In genomic region chr13:56258196-56259020, GRCm38 (mm10) we compare ENCODE assay signal across 11 mouse cellular contexts. TPM values are rescaled to one million over a fixed set of nuclear protein-coding genes. Genes with fewer than 3 reads are reported as not detected.
DNase-seq lines count a peak whose midpoint lies in the region; ATAC-seq lines count a peak whose summit lies in the region.
"Had no signal": no experiment of that assay in that cellular context is flagged by ENCODE, and none has a peak within 500 bp of the region (broad histone marks: within the 10 kb centered on the region; RNA-seq: fewer than 3 reads in every experiment).

No protein-coding gene starts in this region.

- no peaks in the 10 kb centered on the region for H3K36me3 ChIP-seq in kidney, embryonic 16.5 days (ENCODE audit: insufficient read depth, low read length)
- H3K36me3 ChIP-seq in hindbrain, embryonic 14.5 days (replicated peaks; ENCODE audit: control insufficient read depth, insufficient read depth): no peaks in the 10 kb centered on the region
- H3K36me3 ChIP-seq in neural tube, embryonic 12.5 days: no peaks in the 10 kb centered on the region

- no peak overlapping the region; the same call in 1 of the 2 replicates for H3K9ac ChIP-seq in kidney, embryonic 16.5 days (replicated peaks; ENCODE audit: low read length)
- peak overlapping the region; percentile 28; the same call in 1 of the 2 replicates for H3K9ac ChIP-seq in hindbrain, embryonic 14.5 days
- H3K9ac ChIP-seq in neural tube, embryonic 12.5 days: peak overlapping the region; percentile 26; the same call in 1 of the 2 replicates

- peaks cover 5% of the 10 kb centered on the region; the same call in 1 of the 2 replicates for H3K4me1 ChIP-seq in kidney, embryonic 16.5 days (ENCODE audit: insufficient read depth, low read length)
- H3K4me1 ChIP-seq in hindbrain, embryonic 14.5 days (replicated peaks; ENCODE audit: control insufficient read depth, insufficient read depth, low read length): peaks cover 16% of the 10 kb centered on the region; the same call in 1 of the 2 replicates
- H3K4me1 ChIP-seq in neural tube, embryonic 12.5 days: peaks cover 33% of the 10 kb centered on the region

- H3K4me3 ChIP-seq in kidney, embryonic 16.5 days (ENCODE audit: low read length): peak overlapping the region; percentile 22
- peak overlapping the region; percentile 22 for H3K4me3 ChIP-seq in hindbrain, embryonic 14.5 days (replicated peaks; ENCODE audit: low read length)
- peak overlapping the region; percentile 23 for H3K4me3 ChIP-seq in neural tube, embryonic 12.5 days

- peak overlapping the region; percentile 33 for H3K4me2 ChIP-seq in kidney, embryonic 16.5 days (replicated peaks; ENCODE audit: low read depth, low read length)
- H3K4me2 ChIP-seq in hindbrain, embryonic 14.5 days (replicated peaks): peak overlapping the region; percentile 56
- H3K4me2 ChIP-seq in neural tube, embryonic 12.5 days (replicated peaks): peak overlapping the region; percentile 63

- no peak for ATAC-seq in kidney, embryonic 16.5 days (ENCODE audit: low FRiP score, low TSS enrichment)
- no peak for ATAC-seq in hindbrain, embryonic 14.5 days (ENCODE audit: low FRiP score)
- ATAC-seq in neural tube, embryonic 12.5 days (ENCODE audit: low FRiP score, low read depth): 0 out of 2 replicates have a peak, but pooled peaks have one; percentile 22
- ATAC-seq: Patski had no signal

- WGBS in kidney, embryonic 16.5 days: under 1% methylated on average over 52 of the region's 52 CpGs
- WGBS in hindbrain, embryonic 14.5 days: under 1% methylated on average over 52 of the region's 52 CpGs
- under 1% methylated on average over 52 of the region's 52 CpGs for WGBS in neural tube, embryonic 12.5 days

- H3K27ac ChIP-seq in kidney, embryonic 16.5 days (ENCODE audit: low read length): no peak overlapping the region
- no peak overlapping the region for H3K27ac ChIP-seq in hindbrain, embryonic 14.5 days
- H3K27ac ChIP-seq in neural tube, embryonic 12.5 days: no peak overlapping the region

- H3K27me3 ChIP-seq in kidney, embryonic 16.5 days (ENCODE audit: insufficient read depth, low read length): peaks cover 96% of the 10 kb centered on the region
- H3K27me3 ChIP-seq in hindbrain, embryonic 14.5 days (ENCODE audit: control insufficient read depth, insufficient read depth, low read length): peaks cover 100% of the 10 kb centered on the region
- peaks cover 91% of the 10 kb centered on the region for H3K27me3 ChIP-seq in neural tube, embryonic 12.5 days (replicated peaks)

- H3K9me3 ChIP-seq in kidney, embryonic 16.5 days (ENCODE audit: low read length): no peaks in the 10 kb centered on the region
- no peaks in the 10 kb centered on the region for H3K9me3 ChIP-seq in hindbrain, embryonic 14.5 days (ENCODE audit: control insufficient read depth, low read length)
- no peaks in the 10 kb centered on the region for H3K9me3 ChIP-seq in neural tube, embryonic 12.5 days

- no peak for DNase-seq in kidney, adult 9 months
- peak; percentile 74 for DNase-seq in embryo, embryonic 10.5 days (ENCODE audit: low spot score)
- no peak for DNase-seq in hindbrain, embryonic 14.5 days (ENCODE audit: low spot score)
- DNase-seq in thymus, postnatal 36 days: no peak
- DNase-seq in adrenal gland, adult 18-20 months (ENCODE audit: low spot score in 2 of 2): no peak
- DNase-seq in cerebellum, adult 8-10 months: no peak
- DNase-seq: cerebellum, postnatal 36 days had no signal

RNA-seq across cellular contexts. Expression of gene Neurog1, which starts 6.4 kb away (rescaled TPM):
- polyA plus RNA-seq in kidney, embryonic 16.5 days (2015; fragmentation: Nextera tagmentation; extraction: Ambion mirVana): not detected in 2 replicates
- polyA plus RNA-seq in hindbrain, embryonic 14.5 days (2014; fragmentation: Nextera tagmentation; extraction: Ambion mirVana): 2.6 TPM in 1 of 2 replicates, not detected in the other
- polyA plus RNA-seq in neural tube, embryonic 12.5 days (2016; fragmentation: Nextera tagmentation; extraction: Ambion mirVana): 36.5 and 39.9 TPM in 2 replicates
- not detected for total RNA-seq in adrenal gland, adult 18-20 months (2021)
- total RNA-seq: left cerebral cortex, adult 8-10 months had no signal

RNA-seq across cellular contexts. Expression of gene Cxcl14, which starts 37.9 kb away (rescaled TPM):
- 23.4 and 25.1 TPM in 2 replicates for polyA plus RNA-seq in kidney, embryonic 16.5 days (2015; fragmentation: Nextera tagmentation; extraction: Ambion mirVana)
- polyA plus RNA-seq in hindbrain, embryonic 14.5 days (2014; fragmentation: Nextera tagmentation; extraction: Ambion mirVana): 2.2 and 5.8 TPM in 2 replicates
- 38.1 and 42.3 TPM in 2 replicates for polyA plus RNA-seq in neural tube, embryonic 12.5 days (2016; fragmentation: Nextera tagmentation; extraction: Ambion mirVana)
- 10 to 100 TPM; 60.1 to 60.7 TPM for total RNA-seq in adrenal gland, adult 18-20 months (2021)

Comparison
In these comparisons a context has a peak if more than half of its experiments do, and no peak if none do; other contexts are left out.
1. RNA of gene Neurog1, which starts 6.4 kb away (polyA plus RNA-seq): 36.5 to 39.9 TPM in neural tube, embryonic 12.5 days; not detected in kidney, embryonic 16.5 days and 2.6 TPM in hindbrain, embryonic 14.5 days; every median in the first group is over 10 times any median in the second.
2. Peak in every context shown above with its lines, with median percentiles within 50 percentile points of each other: H3K4me2 ChIP-seq and H3K4me3 ChIP-seq.